Mouse (Mus musculus) midbrain, embryonic 14.5 days (tissue): ENCODE measurements around the gene Tnrc6c. TPM values are rescaled to one million over a fixed set of nuclear protein-coding genes. Genes with fewer than 3 reads are reported as not detected.
A peak's percentile ranks its signal among the peaks of the same experiment; 100 is the strongest.
"Not testable (repeated sequence)": the region's sequence is repeated elsewhere in the genome, so short reads cannot be mapped to it uniquely, and the experiment has no call there.

Experiments
- ATAC-seq: fragments of 200-750 bp; cut with Nextera tagmentation; 2 replicates; pipeline ENCODE4 v1.8.0; 2017; ENCODE audit warnings: moderate number of reproducible peaks, moderate library complexity; ENCODE audit not compliant: low FRiP score, low TSS enrichment
- DNase-seq: peaks from one replicate; pipeline ENCODE4 v3.0.0-alpha.2; 2015
- H3K27ac ChIP-seq: fragments of 300-500 bp; sonication (generic); replicated peaks from 2 replicates; pipeline ENCODE4 v1.5.1; 2014; ENCODE audit warnings: mild to moderate bottlenecking, low read depth, low read length, moderate library complexity
- H3K27me3 ChIP-seq: fragments of 300-500 bp; sonication (generic); 2 replicates; pipeline ENCODE4 v1.6.1; 2014; ENCODE audit warnings: low read length, control low read depth, mixed read lengths; ENCODE audit not compliant: control insufficient read depth, insufficient read depth
- H3K36me3 ChIP-seq: fragments of 300-500 bp; sonication (generic); 2 replicates; pipeline ENCODE4 v1.6.1; 2014; ENCODE audit warnings: low read length, control low read depth; ENCODE audit not compliant: control insufficient read depth, insufficient read depth
- H3K4me1 ChIP-seq: fragments of 300-500 bp; sonication (generic); 2 replicates; pipeline ENCODE4 v1.6.1; 2014; ENCODE audit warnings: mild to moderate bottlenecking, antibody characterized with exemption, low read length, control low read depth; ENCODE audit not compliant: control insufficient read depth, insufficient read depth
- H3K4me2 ChIP-seq: fragments of 300-500 bp; sonication (generic); 2 replicates; pipeline ENCODE4 v1.6.1; 2014; ENCODE audit warnings: mild to moderate bottlenecking, low read length, moderate library complexity
- H3K4me3 ChIP-seq: fragments of 300-500 bp; sonication (generic); replicated peaks from 2 replicates; pipeline ENCODE4 v1.5.1; 2014; ENCODE audit warnings: low read depth, low read length
- H3K9ac ChIP-seq: fragments of 300-500 bp; sonication (generic); replicated peaks from 2 replicates; pipeline ENCODE4 v1.6.1; 2014; ENCODE audit warnings: mild to moderate bottlenecking, low read length, moderate library complexity
- H3K9me3 ChIP-seq: fragments of 300-500 bp; sonication (generic); 2 replicates; pipeline ENCODE4 v1.6.1; 2016; ENCODE audit warnings: low read length, control low read depth, mixed read lengths; ENCODE audit not compliant: control insufficient read depth
- whole genome bisulfite sequencing: fragments of 180-500 bp; shearing (Covaris S2); extraction: QIAGEN DNeasy Blood & Tissue Kit; methylation state at CpG from one replicate; pipeline ENCODE4 v1.1.7; 2014; 5-methylcytosine and 5-hydroxymethylcytosine counted together
- polyA plus RNA-seq: library from polyadenylated mRNA; unstranded; fragments of >200 nt; fragmentation: Nextera tagmentation; extraction: Ambion mirVana; gene quantifications from 2 replicates; pipeline ENCODE4 v1.2.1, GENCODE M21; 2014

Gene Tnrc6c
- polyA plus RNA-seq, 1 experiment from 2014 or later, result 34.0 TPM

DNA sequence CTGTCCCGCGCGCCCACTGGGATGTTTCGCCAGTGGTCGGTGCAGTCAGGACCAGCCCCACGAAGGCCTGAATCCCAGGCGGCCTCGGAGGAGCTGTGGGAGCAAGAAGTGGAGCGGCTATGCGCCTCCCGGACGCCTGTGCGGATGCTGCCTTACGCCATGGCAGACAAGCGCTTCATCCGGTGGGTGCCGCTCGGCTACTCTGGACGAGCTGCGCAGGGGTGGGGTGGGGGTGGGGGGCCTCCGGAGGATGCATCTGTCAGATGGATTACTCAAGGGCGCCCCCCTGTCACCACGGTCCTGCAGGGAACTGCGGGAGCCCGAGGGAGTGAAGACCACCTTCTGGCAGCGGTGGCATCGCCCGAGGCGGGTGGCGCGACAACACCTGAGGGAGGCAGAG, 129.0 kb downstream of the Tnrc6c start:
- Histone ChIP-seq H3K4me3 (peak overlapping the region; percentile 19; the same call in 1 of the 2 replicates), H3K4me2 (peak overlapping the region; percentile 53), H3K9ac (peak overlapping the region; percentile 34; the same call in 1 of the 2 replicates), H3K27me3 (peaks cover 28% of the 10 kb centered on the region), H3K9me3 (no peaks in the 10 kb centered on the region), H3K27ac (no peak overlapping the region), H3K36me3 (no peaks in the 10 kb centered on the region), H3K4me1 (peaks cover 20% of the 10 kb centered on the region)
- 3% methylated on average over 31 of the region's 31 CpGs for WGBS
- DNase-seq (peak; percentile 86), ATAC-seq (no peak)

DNA sequence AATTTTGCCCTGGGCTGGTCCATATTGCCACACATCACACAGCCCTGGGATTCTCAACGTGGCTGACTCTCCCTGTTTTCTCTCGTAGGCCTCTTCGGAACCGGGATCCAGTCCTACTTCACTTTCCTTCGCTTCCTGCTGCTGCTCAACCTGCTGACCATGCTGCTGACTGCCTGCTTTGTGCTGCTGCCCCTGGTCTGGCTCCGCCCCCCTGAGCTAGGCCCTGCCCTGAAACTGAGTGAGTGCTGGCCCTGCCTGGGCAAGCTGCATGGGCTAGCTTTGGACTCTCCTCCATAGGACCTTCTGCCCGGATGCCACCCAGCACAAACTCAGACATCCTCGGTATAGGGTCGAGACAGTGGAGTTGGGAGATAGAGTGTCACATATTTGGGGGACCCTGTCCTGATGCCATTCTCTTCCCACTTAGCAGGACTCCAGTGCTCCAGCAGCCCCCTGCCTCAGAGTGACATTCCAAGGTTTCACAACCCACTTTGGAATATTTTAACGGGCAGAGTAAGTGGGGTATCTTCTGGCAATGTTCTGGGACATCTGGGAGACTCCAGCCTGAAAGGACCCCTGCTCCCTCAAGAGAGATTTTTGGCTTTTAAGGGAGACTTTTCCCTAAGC, 129.7 kb downstream of the Tnrc6c start:
- Histone ChIP-seq H3K27ac (no peak overlapping the region), H3K36me3 (no peaks in the 10 kb centered on the region), H3K27me3 (peaks cover 28% of the 10 kb centered on the region), H3K4me2 (peak overlapping the region; percentile 53), H3K9ac (no peak overlapping the region), H3K4me3 (no peak overlapping the region), H3K4me1 (peaks cover 20% of the 10 kb centered on the region), H3K9me3 (no peaks in the 10 kb centered on the region)
- ATAC-seq, result no peak
- DNase-seq, result no peak
- WGBS, result 39% methylated on average over 10 of the region's 10 CpGs

DNA sequence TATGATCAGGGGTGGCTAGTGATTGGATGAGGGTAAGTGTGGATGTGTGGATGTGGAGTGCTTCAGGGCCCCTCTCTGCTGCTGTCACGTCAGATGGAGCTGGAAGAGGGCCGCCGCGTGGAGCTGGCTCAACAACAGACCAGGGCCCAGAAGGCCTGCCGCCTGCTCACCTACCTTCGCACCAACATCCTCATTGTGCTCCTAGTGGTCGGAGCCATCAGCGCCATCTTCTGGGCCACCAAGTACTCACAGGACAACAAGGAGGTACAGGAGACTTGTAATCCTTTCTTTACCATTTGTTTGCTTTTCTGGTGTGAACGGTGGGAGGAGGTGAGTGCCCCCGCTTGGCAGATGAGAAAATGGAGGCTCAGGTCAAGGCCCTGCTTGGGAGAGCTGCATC, 132.2 kb downstream of the Tnrc6c start:
- peaks cover 7% of the 10 kb centered on the region; the same call in 1 of the 2 replicates for H3K4me1 ChIP-seq
- H3K9ac ChIP-seq, result no peak overlapping the region
- H3K27me3 ChIP-seq, result peaks cover 15% of the 10 kb centered on the region
- no peak overlapping the region for H3K4me2 ChIP-seq
- ATAC-seq (no peak), DNase-seq (peak; percentile 72)
- no peak overlapping the region for H3K27ac ChIP-seq
- no peaks in the 10 kb centered on the region for H3K36me3 ChIP-seq
- H3K9me3 ChIP-seq, result no peaks in the 10 kb centered on the region
- 6% methylated on average over 10 of the region's 10 CpGs for WGBS
- H3K4me3 ChIP-seq, result no peak overlapping the region

DNA sequence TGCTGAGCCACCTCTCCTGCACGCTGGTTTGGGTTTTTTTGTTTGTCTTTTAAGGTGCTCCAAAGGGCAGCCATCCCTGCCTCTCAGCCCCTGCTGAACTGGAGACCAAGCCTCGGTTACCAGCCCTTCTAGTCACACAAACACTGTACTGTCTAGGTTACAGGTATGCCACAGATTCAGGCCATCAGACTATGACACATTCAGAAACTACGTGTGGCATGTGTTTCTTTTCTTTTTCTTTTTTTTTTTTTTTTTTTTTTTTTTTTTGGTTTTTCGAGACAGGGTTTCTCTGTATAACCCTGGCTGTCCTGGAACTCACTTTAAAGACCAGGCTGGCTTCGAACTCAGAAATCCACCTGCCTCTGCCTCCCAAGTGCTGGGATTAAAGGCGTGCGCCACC, 134.4 kb downstream of the Tnrc6c start:
- H3K27ac ChIP-seq, H3K4me2 ChIP-seq, ATAC-seq, H3K4me1 ChIP-seq, DNase-seq, H3K9ac ChIP-seq, H3K4me3 ChIP-seq, H3K9me3 ChIP-seq, H3K36me3 ChIP-seq, H3K27me3 ChIP-seq: not testable (repeated sequence)
- 81% methylated on average over 7 of the region's 7 CpGs for WGBS

DNA sequence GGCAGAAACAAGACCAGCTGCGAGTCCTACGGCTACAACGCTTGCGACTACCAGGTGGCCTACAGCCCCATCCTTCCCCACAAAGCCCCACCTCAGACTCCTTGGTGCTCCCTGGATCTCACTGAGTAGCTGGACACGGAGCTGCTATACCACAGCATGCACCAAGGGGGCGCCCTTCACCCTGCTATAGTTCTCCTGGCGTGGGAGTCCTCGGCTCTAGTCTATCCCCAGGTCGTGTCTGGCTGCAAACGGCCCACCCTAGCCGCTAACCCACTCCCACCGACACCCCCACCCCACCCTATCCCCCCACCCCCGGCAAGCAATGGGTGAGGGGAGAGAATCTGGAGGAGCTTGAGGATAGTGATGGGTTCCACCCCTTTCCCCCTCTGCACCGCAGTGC, 136.2 kb downstream of the Tnrc6c start:
- DNase-seq (peak; percentile 71), ATAC-seq (no peak)
- H3K9me3 ChIP-seq, result no peaks in the 10 kb centered on the region
- H3K4me1 ChIP-seq, result 0 out of 2 replicates have a peak, but pooled peaks cover 4% of the 10 kb centered on the region
- WGBS, result 7% methylated on average over 14 of the region's 14 CpGs
- H3K9ac ChIP-seq, result no peak overlapping the region
- no peaks in the 10 kb centered on the region for H3K36me3 ChIP-seq
- H3K27me3 ChIP-seq, result no peaks in the 10 kb centered on the region; the same call in 1 of the 2 replicates
- H3K4me3 ChIP-seq, result no peak overlapping the region
- peak overlapping the region; percentile 15; the same call in 1 of the 2 replicates for H3K4me2 ChIP-seq
- no peak overlapping the region for H3K27ac ChIP-seq

DNA sequence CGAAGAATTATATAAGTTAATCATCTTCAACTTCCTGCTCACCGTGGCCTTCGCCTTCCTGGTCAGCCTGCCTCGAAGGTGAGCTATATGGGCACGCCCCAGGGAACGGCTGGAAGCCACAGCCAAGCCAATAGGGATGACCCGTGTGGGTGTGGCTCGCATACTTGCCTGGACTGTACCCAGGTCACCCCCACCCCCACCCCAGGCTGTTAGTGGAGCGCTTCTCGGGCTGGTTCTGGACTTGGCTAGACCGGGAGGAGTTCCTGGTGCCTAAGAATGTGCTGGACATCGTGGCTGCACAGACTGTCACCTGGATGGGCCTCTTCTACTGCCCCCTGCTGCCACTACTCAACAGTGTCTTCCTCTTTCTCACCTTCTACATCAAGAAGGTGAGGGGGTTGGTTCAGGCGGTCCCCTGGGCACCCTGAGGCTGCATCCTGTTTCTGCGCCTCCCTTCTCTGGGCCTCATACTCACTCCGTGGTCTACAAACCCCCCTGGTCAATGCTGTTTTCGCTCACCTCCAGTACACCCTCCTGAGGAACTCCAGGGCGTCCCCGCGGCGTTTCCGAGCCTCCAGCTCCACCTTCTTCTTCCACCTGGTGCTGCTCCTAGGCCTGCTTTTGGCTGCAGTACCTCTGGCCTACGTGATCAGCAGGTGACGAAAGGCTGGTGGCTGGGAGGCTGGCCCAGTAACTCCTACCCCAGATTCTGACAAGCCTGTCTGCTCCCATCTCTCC, 136.8 kb downstream of the Tnrc6c start:
- no peak overlapping the region for H3K4me3 ChIP-seq
- WGBS, result 34% methylated on average over 23 of the region's 23 CpGs
- no peaks in the 10 kb centered on the region; the same call in 1 of the 2 replicates for H3K27me3 ChIP-seq
- H3K9me3 ChIP-seq, result no peaks in the 10 kb centered on the region
- no peak overlapping the region for H3K9ac ChIP-seq
- peak overlapping the region; percentile 15; the same call in 1 of the 2 replicates for H3K4me2 ChIP-seq
- 0 out of 2 replicates have a peak, but pooled peaks cover 4% of the 10 kb centered on the region for H3K4me1 ChIP-seq
- no peak for ATAC-seq
- H3K36me3 ChIP-seq, result no peaks in the 10 kb centered on the region
- no peak overlapping the region for H3K27ac ChIP-seq
- DNase-seq, result no peak

DNA sequence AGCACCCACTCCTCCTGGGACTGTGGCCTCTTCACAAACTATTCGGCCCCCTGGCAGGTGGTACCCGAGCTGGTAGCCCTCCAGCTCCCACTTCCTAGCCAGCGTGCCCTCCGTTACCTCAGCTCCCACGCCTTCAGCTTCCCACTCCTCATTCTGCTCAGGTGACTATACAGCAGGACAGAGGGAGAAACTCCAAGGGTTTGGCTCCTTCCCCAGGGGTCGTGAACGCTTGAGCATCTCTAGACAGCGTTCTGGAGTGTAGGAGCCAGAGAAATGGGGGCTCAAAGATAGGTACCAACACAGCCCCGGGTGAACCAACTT, 137.3 kb downstream of the Tnrc6c start:
- Histone ChIP-seq H3K9me3 (no peaks in the 10 kb centered on the region), H3K4me3 (no peak overlapping the region), H3K27ac (no peak overlapping the region), H3K27me3 (no peaks in the 10 kb centered on the region; the same call in 1 of the 2 replicates), H3K4me2 (no peak overlapping the region), H3K4me1 (0 out of 2 replicates have a peak, but pooled peaks cover 4% of the 10 kb centered on the region), H3K36me3 (no peaks in the 10 kb centered on the region), H3K9ac (no peak overlapping the region)
- ATAC-seq (no peak), DNase-seq (no peak)
- whole genome bisulfite sequencing, result 88% methylated on average over 9 of the region's 9 CpGs

DNA sequence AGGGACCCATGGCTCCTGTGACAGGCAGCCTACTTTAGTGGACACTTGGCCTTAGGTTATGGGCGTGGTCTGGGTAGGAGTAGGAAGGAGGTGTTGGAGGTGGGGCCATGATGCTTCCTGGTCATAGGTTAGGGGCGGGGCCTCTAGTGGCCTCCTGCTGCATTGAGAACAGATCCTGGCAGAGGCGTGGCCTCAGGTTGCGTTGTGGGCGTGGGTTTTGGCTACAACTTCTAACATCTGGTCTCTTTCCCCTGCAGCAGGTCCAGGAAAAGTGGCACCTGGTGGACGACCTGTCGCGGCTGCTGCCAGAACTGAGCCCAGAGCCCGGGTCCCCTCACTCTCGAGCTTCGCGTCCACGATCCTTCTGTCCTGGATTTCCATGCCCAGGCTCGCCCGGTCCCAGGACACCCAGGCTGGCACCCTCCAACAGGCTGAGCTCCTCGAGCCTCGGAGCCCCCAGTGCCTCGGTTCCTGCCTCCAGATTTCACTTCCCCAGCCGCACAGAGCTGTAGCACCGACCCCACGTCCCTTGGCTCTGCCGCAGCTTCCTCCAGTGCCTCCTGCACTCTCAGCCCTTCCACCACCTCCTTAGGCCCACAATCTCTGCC, 138.3 kb downstream of the Tnrc6c start:
- Histone ChIP-seq H3K27ac (no peak overlapping the region), H3K4me2 (no peak overlapping the region), H3K27me3 (no peaks in the 10 kb centered on the region; the same call in 1 of the 2 replicates), H3K4me1 (0 out of 2 replicates have a peak, but pooled peaks cover 4% of the 10 kb centered on the region), H3K36me3 (no peaks in the 10 kb centered on the region), H3K4me3 (no peak overlapping the region), H3K9me3 (no peaks in the 10 kb centered on the region), H3K9ac (no peak overlapping the region)
- DNase-seq (no peak), ATAC-seq (no peak)
- 14% methylated on average over 22 of the region's 22 CpGs for WGBS
